Comparison of ENCODE assay signal across 21 mouse cellular contexts in the genomic region with DNA sequence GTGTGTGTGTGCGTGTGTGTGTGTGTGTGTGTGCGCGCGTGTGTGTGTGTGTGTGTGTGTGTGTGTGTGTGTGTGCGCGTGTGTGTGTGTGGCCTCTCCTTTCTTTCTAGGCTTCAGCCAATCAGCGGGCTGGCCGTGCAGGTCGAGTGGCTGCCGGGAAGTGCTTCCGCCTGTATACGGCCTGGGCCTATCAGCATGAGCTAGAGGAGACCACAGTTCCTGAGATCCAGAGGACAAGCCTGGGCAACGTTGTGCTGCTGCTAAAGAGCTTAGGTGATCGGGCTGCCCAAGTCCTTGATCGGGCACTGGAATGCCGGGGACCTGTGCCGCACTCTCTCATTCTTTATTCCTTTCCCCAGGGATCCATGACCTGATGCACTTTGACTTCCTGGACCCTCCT. TPM values are rescaled to one million over a fixed set of nuclear protein-coding genes. Genes with fewer than 3 reads are reported as not detected.
DNase-seq lines count a peak whose midpoint lies in the region; ATAC-seq and TF ChIP-seq lines count a peak whose summit lies in the region.
"Had no signal": no experiment of that assay in that cellular context is flagged by ENCODE, and none has a peak within 500 bp of the region (broad histone marks: within the 10 kb centered on the region; RNA-seq: fewer than 3 reads in every experiment).

No protein-coding gene starts in this region.

- TF ChIP-seq CTCF in ES-Bruce4 (IDR thresholded peaks at IDR 0.05; ENCODE audit: low read depth, low read length) = no peak

- peak overlapping the region; percentile 89 for H3K4me3 ChIP-seq in ES-Bruce4 (ENCODE audit: low read depth, low read length)
- peak overlapping the region; percentile 79 to 89 for H3K4me3 ChIP-seq in ES-E14 (ENCODE audit: insufficient read depth in 1 of 2, low read depth in 1 of 2, low read length in 2 of 2, poor library complexity in 1 of 2, severe bottlenecking in 1 of 2)
- H3K4me3 ChIP-seq: embryonic facial prominence, embryonic 13.5 days; embryonic facial prominence, embryonic 15.5 days; erythroblast, embryonic 14.5 days; forebrain, embryonic 10.5 days; forebrain, embryonic 12.5 days had no signal

- H3K9me3 ChIP-seq in ES-Bruce4 (replicated peaks; ENCODE audit: control insufficient read depth, insufficient read depth, low read length, poor library complexity, severe bottlenecking) = no peaks in the 10 kb centered on the region
- H3K9me3 ChIP-seq in ES-E14 (ENCODE audit: control insufficient read depth, insufficient read depth, low read depth, low read length) = no peaks in the 10 kb centered on the region
- H3K9me3 ChIP-seq: embryonic facial prominence, embryonic 13.5 days; embryonic facial prominence, embryonic 15.5 days; forebrain, embryonic 10.5 days; forebrain, embryonic 12.5 days had no signal

- H3K36me3 ChIP-seq in ES-Bruce4 (ENCODE audit: control insufficient read depth, insufficient read depth, low read length, poor library complexity, severe bottlenecking) (peaks cover 56% of the 10 kb centered on the region), ES-E14 (ENCODE audit: control insufficient read depth, insufficient read depth, low read length, poor library complexity, severe bottlenecking) (peaks cover 67% of the 10 kb centered on the region)

- H3K9ac ChIP-seq in ES-Bruce4 (ENCODE audit: low read depth, poor library complexity, severe bottlenecking) (peak overlapping the region; percentile 93), ES-E14 (ENCODE audit: insufficient read depth, low read depth, low read length, poor library complexity, severe bottlenecking) (peak overlapping the region; percentile 88)
- H3K9ac ChIP-seq: embryonic facial prominence, embryonic 13.5 days; embryonic facial prominence, embryonic 15.5 days; forebrain, embryonic 12.5 days had no signal

- TF ChIP-seq EP300 in ES-Bruce4 (IDR thresholded peaks at IDR 0.05; ENCODE audit: insufficient read depth, low read depth, low read length) = 0 out of 2 replicates have a peak, but pooled peaks have one; percentile 34

- H3K4me1 ChIP-seq in ES-Bruce4 (ENCODE audit: control insufficient read depth, insufficient read depth, low read length) (peaks cover 3% of the 10 kb centered on the region), ES-E14 (ENCODE audit: control insufficient read depth in 2 of 2, insufficient read depth in 2 of 2, low read length in 2 of 2, poor library complexity in 1 of 2) (peaks cover 2 to 8% of the 10 kb centered on the region in 2 experiments; a peak in 2 of 4 replicates)
- H3K4me1 ChIP-seq: embryonic facial prominence, embryonic 13.5 days; embryonic facial prominence, embryonic 15.5 days; forebrain, embryonic 10.5 days; forebrain, embryonic 12.5 days had no signal

- no peaks in the 10 kb centered on the region for H3K27me3 ChIP-seq in ES-Bruce4 (ENCODE audit: control insufficient read depth, insufficient read depth, low read length, poor library complexity, severe bottlenecking)
- H3K27me3 ChIP-seq: embryonic facial prominence, embryonic 13.5 days; embryonic facial prominence, embryonic 15.5 days; forebrain, embryonic 12.5 days had no signal

- peak overlapping the region; percentile 82 for H3K27ac ChIP-seq in ES-Bruce4 (ENCODE audit: insufficient read depth, low read length)
- peak overlapping the region; percentile 86 for H3K27ac ChIP-seq in ES-E14 (ENCODE audit: insufficient read depth, low read depth, low read length, poor library complexity, severe bottlenecking)
- H3K27ac ChIP-seq: embryonic facial prominence, embryonic 13.5 days; embryonic facial prominence, embryonic 15.5 days; forebrain, embryonic 10.5 days; forebrain, embryonic 12.5 days had no signal

- TF ChIP-seq POLR2A in ES-Bruce4 (IDR thresholded peaks at IDR 0.05; ENCODE audit: insufficient read depth, low read length) = peak; percentile 93

- DNase-seq in ES-E14 (ENCODE audit: low read depth, low spot score) (peak; percentile 64), ZHBTc4 (ENCODE audit: low read depth, low spot score) (peak; percentile 91)
- no peak for DNase-seq in gastrocnemius, postnatal 25 days
- DNase-seq in right cerebral cortex, postnatal 4 days = no peak
- no peak for DNase-seq in adrenal gland, adult 18-20 months (ENCODE audit: low spot score in 2 of 2)
- DNase-seq: adrenal gland, adult 8-10 months; adrenal gland, postnatal 14 days; adrenal gland, postnatal 36 days; cerebellum, adult 11 months; cerebellum, adult 18-20 months; cerebellum, adult 8-10 months; cerebellum, postnatal 14 days had no signal

- ATAC-seq in cerebellum, adult (ENCODE audit: insufficient number of reproducible peaks, low FRiP score, low TSS enrichment) = no peak
- ATAC-seq: forebrain, embryonic 14.5 days; forebrain, embryonic 16.5 days had no signal

- in situ Hi-C loops in ES-E14 (cut with MboI; ENCODE audit: low sequenced_read_pairs in 2 of 2, unreplicated experiment in 2 of 2) = no loop called here

TF ChIP-seq in ES-E14, 5 proteins besides CTCF, POLR2A, EP300 and RAD21:
- 0 out of 2 replicates have a peak, but pooled peaks have one; percentile 23 for TF ChIP-seq ZNF384 (IDR thresholded peaks at IDR 0.05; ENCODE audit: low read depth, low read length)
- TF ChIP-seq ZC3H11A (IDR thresholded peaks at IDR 0.05; ENCODE audit: borderline replicate concordance, low read depth, low read length) = no peak
- TF ChIP-seq MAFK (IDR thresholded peaks at IDR 0.05; ENCODE audit: insufficient read depth, low read depth, low read length) = no peak
- no peak; the same call in 1 of the 2 replicates for TF ChIP-seq HCFC1 (IDR thresholded peaks at IDR 0.05; ENCODE audit: borderline replicate concordance, insufficient read depth, low read length)
- TF ChIP-seq CHD2 (IDR thresholded peaks at IDR 0.05; ENCODE audit: low read depth, low read length) = no peak

RNA-seq across cellular contexts. Expression of gene Dhx16, which starts 8.1 kb away (rescaled TPM):
- polyA plus RNA-seq in ES-Bruce4 (2011; ENCODE audit: insufficient read depth, insufficient read length, low read depth, missing spikeins) = 533 and 573 TPM in 2 replicates
- 202 and 391 TPM in 2 replicates for total RNA-seq in ES-E14 (2012; rRNA removed)
- total RNA-seq in gastrocnemius, postnatal 25 days (2021) = 10 to 100 TPM; 14.8 to 15.2 TPM
- 10 to 100 TPM; 43.3 to 48.3 TPM for total RNA-seq in adrenal gland, adult 18-20 months (2021)

RNA-seq across cellular contexts. Expression of gene 2310061I04Rik, which starts 9.5 kb away (rescaled TPM):
- polyA plus RNA-seq in ES-Bruce4 (2011; ENCODE audit: insufficient read depth, insufficient read length, low read depth, missing spikeins) = 58.1 and 58.9 TPM in 2 replicates
- 13.6 and 15.8 TPM in 2 replicates for total RNA-seq in ES-E14 (2012; rRNA removed)
- 10 to 100 TPM; 62.4 to 86.6 TPM for total RNA-seq in gastrocnemius, postnatal 25 days (2021)
- total RNA-seq in adrenal gland, adult 18-20 months (2021) = 10 to 100 TPM; 49.5 to 53.8 TPM

RNA-seq across cellular contexts. Expression of gene Atat1, which starts 22.1 kb away (rescaled TPM):
- polyA plus RNA-seq in ES-Bruce4 (2011; ENCODE audit: insufficient read depth, insufficient read length, low read depth, missing spikeins) = 33.4 and 42.5 TPM in 2 replicates
- total RNA-seq in ES-E14 (2012; rRNA removed) = 12.5 and 12.9 TPM in 2 replicates
- 1 to 10 TPM; 3.0 to 4.6 TPM for total RNA-seq in gastrocnemius, postnatal 25 days (2021)
- total RNA-seq in adrenal gland, adult 18-20 months (2021) = 10 to 100 TPM; 43.9 to 44.5 TPM

RNA-seq across cellular contexts. Expression of gene Ppp1r18, which starts 22.3 kb away (rescaled TPM):
- polyA plus RNA-seq in ES-Bruce4 (2011; ENCODE audit: insufficient read depth, insufficient read length, low read depth, missing spikeins) = 18.6 and 20.1 TPM in 2 replicates
- total RNA-seq in ES-E14 (2012; rRNA removed) = 23.2 and 29.9 TPM in 2 replicates
- 1 to 10 TPM; 4.8 to 8.0 TPM for total RNA-seq in gastrocnemius, postnatal 25 days (2021)
- total RNA-seq in adrenal gland, adult 18-20 months (2021) = 10 to 100 TPM; 35.3 to 41.0 TPM

RNA-seq across cellular contexts. Expression of gene Nrm, which starts 26.6 kb away (rescaled TPM):
- polyA plus RNA-seq in ES-Bruce4 (2011; ENCODE audit: insufficient read depth, insufficient read length, low read depth, missing spikeins) = 32.9 and 35.3 TPM in 2 replicates
- 24.7 and 43.0 TPM in 2 replicates for total RNA-seq in ES-E14 (2012; rRNA removed)
- 1 to 10 TPM in 1 of 2 experiments, under 1 TPM in 1; 0.74 to 1.6 TPM for total RNA-seq in gastrocnemius, postnatal 25 days (2021)
- 1 to 10 TPM; 2.3 TPM for total RNA-seq in adrenal gland, adult 18-20 months (2021)

Comparison
In these comparisons a context has a peak if more than half of its experiments do, and no peak if none do; other contexts are left out.
1. DNase-seq: peak in ES-E14 (single experiment) and ZHBTc4 (single experiment); none in gastrocnemius, postnatal 25 days (single experiment), right cerebral cortex, postnatal 4 days (single experiment) and adrenal gland, adult 18-20 months (0 of 2).